Mouse (Mus musculus) CH12.LX (cell line): ENCODE results near the gene Slc2a13.

Experiments used
- CTCF ChIP-seq, 2 experiments: IDR thresholded peaks in 1 of 2; conservative IDR thresholded peaks in 1 of 2; 2 replicates each; pipeline ENCODE4 v1.5.1; 2011 to 2012; ENCODE audit warnings: low read depth in 2 of 2, low read length in 2 of 2, improper control_type of control experiment in 1 of 2, inconsistent platforms in 1 of 2, mild to moderate bottlenecking in 1 of 2, moderate library complexity in 1 of 2
- ELF1 ChIP-seq: IDR thresholded peaks from 2 replicates; pipeline ENCODE4 v1.6.1; 2014; ENCODE audit warnings: low read depth, mild to moderate bottlenecking, inconsistent platforms, low read length, improper control_type of control experiment
- EP300 ChIP-seq: IDR thresholded peaks from 2 replicates; pipeline ENCODE4 v1.6.1; 2011; ENCODE audit warnings: low read length, improper control_type of control experiment
- HCFC1 ChIP-seq: IDR thresholded peaks from 2 replicates; pipeline ENCODE4 v1.6.1; 2012; ENCODE audit warnings: low read depth, mild to moderate bottlenecking, inconsistent platforms, low read length, improper control_type of control experiment
- MAZ ChIP-seq: IDR thresholded peaks from 2 replicates; pipeline ENCODE4 v1.6.1; 2012; ENCODE audit warnings: low read depth, mild to moderate bottlenecking, inconsistent platforms, low read length, improper control_type of control experiment, moderate library complexity
- MYC ChIP-seq: IDR thresholded peaks from 2 replicates; pipeline ENCODE4 v1.6.1; 2011; ENCODE audit warnings: low read depth, mild to moderate bottlenecking, improper control_type of control experiment, low read length
- NELFE ChIP-seq: IDR thresholded peaks from 2 replicates; pipeline ENCODE4 v1.6.1; 2011; ENCODE audit warnings: low read depth, low read length, improper control_type of control experiment
- PAX5 ChIP-seq: IDR thresholded peaks from 2 replicates; pipeline ENCODE4 v1.6.1; 2012; ENCODE audit warnings: low read length, inconsistent platforms, mixed read lengths
- POLR2A ChIP-seq: IDR thresholded peaks from 2 replicates; pipeline ENCODE4 v1.6.1; 2011; ENCODE audit warnings: low read depth, mild to moderate bottlenecking, improper control_type of control experiment, low read length
- TBP ChIP-seq: conservative IDR thresholded peaks from 2 replicates; pipeline ENCODE4 v1.6.1; 2011; ENCODE audit warnings: low read depth, low read length, improper control_type of control experiment
- ZC3H11A ChIP-seq: IDR thresholded peaks from 2 replicates; pipeline ENCODE4 v1.6.1; 2012; ENCODE audit warnings: low read depth, mild to moderate bottlenecking, inconsistent platforms, low read length, improper control_type of control experiment

DNA sequence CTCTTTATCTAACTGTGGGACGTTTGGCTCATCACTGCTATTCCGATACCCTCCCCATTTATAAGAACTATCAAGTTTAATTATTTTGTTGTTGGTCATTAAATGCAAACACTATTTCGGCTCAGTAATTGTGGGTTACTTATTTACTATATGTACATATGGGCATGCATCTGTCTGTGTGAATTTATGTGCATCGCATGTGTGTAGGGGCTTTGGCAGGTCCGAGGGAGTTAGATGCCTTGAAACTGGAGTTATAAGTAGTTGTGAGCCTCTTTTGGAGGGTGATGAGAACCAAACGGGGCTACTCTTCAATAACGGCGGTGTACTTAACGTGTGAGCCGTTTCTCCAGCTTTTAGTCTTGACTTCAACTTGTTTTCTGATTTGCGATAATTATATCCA is 195.5 kb downstream of the Slc2a13 start:
- TF ChIP-seq CTCF (conservative IDR thresholded peaks at IDR 0.05 in 1 of 2, IDR thresholded peaks at IDR 0.05 in 1 of 2; ENCODE audit: low read depth in 2 of 2, low read length in 2 of 2) (no peak), HCFC1 (no peak), POLR2A (no peak), TBP (no peak), NELFE (no peak), PAX5 (no peak), EP300 (no peak), ELF1 (no peak), ZC3H11A (no peak), MAZ (no peak), MYC (no peak)
